In the genomic region with DNA sequence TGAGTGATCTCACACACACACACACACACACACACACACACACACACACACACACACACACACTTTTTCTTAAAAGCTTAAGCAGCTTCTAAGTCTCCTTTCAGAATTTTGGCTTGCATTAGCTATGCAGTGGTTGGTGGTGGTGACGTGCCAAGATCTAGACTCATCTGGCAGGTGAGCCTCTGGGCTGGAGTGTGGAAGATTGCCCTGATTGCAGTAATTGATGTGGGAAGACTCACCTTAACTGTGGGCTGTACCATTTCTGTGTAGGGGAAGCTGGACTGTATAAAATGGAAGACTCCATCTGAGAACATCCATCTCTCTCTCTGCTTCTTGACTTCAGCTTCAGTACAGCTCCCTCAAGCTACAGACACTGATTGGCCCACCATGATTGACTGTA, we compare ENCODE assay signal across 19 mouse cellular contexts.
"Had no signal": no experiment of that assay in that cellular context is flagged by ENCODE, and none has a peak within 500 bp of the region (broad histone marks: within the 10 kb centered on the region; RNA-seq: fewer than 3 reads in every experiment).

No protein-coding gene starts in this region.

- H3K4me3 ChIP-seq: layer of hippocampus, adult 2 months; limb, embryonic 10.5 days; limb, embryonic 13.5 days; liver, embryonic 12.5 days; liver, embryonic 15.5 days; midbrain, embryonic 12.5 days; midbrain, embryonic 15.5 days; neural tube, embryonic 13.5 days had no signal

- H3K36me3 ChIP-seq: limb, embryonic 10.5 days; limb, embryonic 13.5 days; liver, embryonic 12.5 days; liver, embryonic 15.5 days; midbrain, embryonic 12.5 days; midbrain, embryonic 15.5 days; neural tube, embryonic 13.5 days had no signal

- H3K27ac ChIP-seq: kidney, postnatal 0 days; layer of hippocampus, adult 2 months; limb, embryonic 10.5 days; limb, embryonic 13.5 days; liver, embryonic 12.5 days; liver, embryonic 15.5 days; midbrain, embryonic 12.5 days; midbrain, embryonic 15.5 days; neural tube, embryonic 13.5 days had no signal

- DNase-seq: kidney, adult 2 months; kidney, postnatal 25 days; layer of hippocampus, adult 9-11 months; liver; lung, adult 2 months; lung, postnatal 14 days; lung, postnatal 4 days; retina, postnatal 1 day; right cerebral cortex, postnatal 25 days; thymus, postnatal 4 days had no signal

- H3K27me3 ChIP-seq: limb, embryonic 13.5 days; liver, embryonic 12.5 days; liver, embryonic 15.5 days; midbrain, embryonic 12.5 days; midbrain, embryonic 15.5 days; neural tube, embryonic 13.5 days had no signal

- H3K4me1 ChIP-seq: limb, embryonic 10.5 days; midbrain, embryonic 12.5 days; midbrain, embryonic 15.5 days had no signal

- H3K9me3 ChIP-seq: limb, embryonic 10.5 days; limb, embryonic 13.5 days; liver, embryonic 12.5 days; liver, embryonic 15.5 days; midbrain, embryonic 15.5 days; neural tube, embryonic 13.5 days had no signal
